Mouse (Mus musculus): ENCODE data around the gene Rbx1. TPM values are rescaled to one million over a fixed set of nuclear protein-coding genes. Genes with fewer than 3 reads are reported as not detected.

Gene Rbx1
- total RNA-seq, 2 experiments from 2014 or later = 124 to 153 TPM

Other genes starting within 250 kb of the Rbx1 start
- gene Mchr1, start 230.8 kb upstream of the Rbx1 start, total RNA-seq (2021) = 10 to 100 TPM; 21.3 to 24.9 TPM
- gene Slc25a17, start 105.5 kb upstream of the Rbx1 start, total RNA-seq (2021) = 10 to 100 TPM; 42.4 to 44.8 TPM
- gene St13, start 66.2 kb upstream of the Rbx1 start, total RNA-seq (2021) = 100 to 1,000 TPM; 171 to 182 TPM
- gene Xpnpep3, start 66.2 kb upstream of the Rbx1 start, total RNA-seq (2021) = 10 to 100 TPM; 13.4 to 15.3 TPM
- gene Dnajb7, start 58.0 kb upstream of the Rbx1 start, total RNA-seq (2021) = not detected
- 10 to 100 TPM; 69.2 to 72.8 TPM for gene Ep300, start 119.1 kb downstream of the Rbx1 start, total RNA-seq (2021)
- gene L3mbtl2, start 197.6 kb downstream of the Rbx1 start, total RNA-seq (2021) = 10 to 100 TPM; 36.9 to 40.2 TPM
- gene Chadl, start 231.0 kb downstream of the Rbx1 start, total RNA-seq (2021) = 10 to 100 TPM; 19.2 to 21.5 TPM